ENCODE assay signal across 11 mouse cellular contexts in genomic region chr5:119553469-119553868, GRCm38 (mm10).
DNase-seq lines count a peak whose midpoint lies in the region; ATAC-seq and TF ChIP-seq lines count a peak whose summit lies in the region.
"Had no signal": no experiment of that assay in that cellular context is flagged by ENCODE, and none has a peak within 500 bp of the region (broad histone marks: within the 10 kb centered on the region; RNA-seq: fewer than 3 reads in every experiment).

No protein-coding gene starts in this region.

- no peak overlapping the region for H3K9ac ChIP-seq in hindbrain, embryonic 14.5 days
- H3K9ac ChIP-seq in hindbrain, embryonic 11.5 days (ENCODE audit: low read depth, low read length): no peak overlapping the region
- H3K9ac ChIP-seq: limb, embryonic 12.5 days had no signal

- intact Hi-C loops in left cerebral cortex, postnatal 4 days (cut with DNase I): no loop called here

- H3K27ac ChIP-seq in hindbrain, embryonic 14.5 days: no peak overlapping the region
- no peak overlapping the region for H3K27ac ChIP-seq in hindbrain, embryonic 11.5 days (ENCODE audit: low read depth, low read length)
- H3K27ac ChIP-seq: limb, embryonic 12.5 days had no signal

- peak; percentile 41 for DNase-seq in hindbrain, embryonic 14.5 days (ENCODE audit: low spot score)
- no peak for DNase-seq in hindbrain, embryonic 11.5 days (ENCODE audit: low spot score)
- peak; percentile 82 for DNase-seq in brain, embryonic 14.5 days (ENCODE audit: low read depth)
- DNase-seq in layer of hippocampus, adult 18-20 months (ENCODE audit: low spot score in 2 of 2): peak; percentile 65 to 70
- DNase-seq in left cerebral cortex, postnatal 4 days: peak; percentile 22
- DNase-seq in thymus, postnatal 10 days (ENCODE audit: low spot score in 2 of 2): no peak
- DNase-seq in ovary, postnatal 14 days (ENCODE audit: low spot score): no peak
- DNase-seq: thymus, adult 18-20 months had no signal

- TF ChIP-seq CTCF in brain, embryonic 14.5 days (IDR thresholded peaks at IDR 0.05; ENCODE audit: borderline replicate concordance, extremely low read depth, insufficient read depth, insufficient read length): no peak

- no peaks in the 10 kb centered on the region for H3K36me3 ChIP-seq in hindbrain, embryonic 14.5 days (replicated peaks; ENCODE audit: control insufficient read depth, insufficient read depth)
- H3K36me3 ChIP-seq in hindbrain, embryonic 11.5 days (ENCODE audit: control insufficient read depth, insufficient read depth, low read length): no peaks in the 10 kb centered on the region
- H3K36me3 ChIP-seq: limb, embryonic 12.5 days had no signal

- ATAC-seq in hindbrain, embryonic 14.5 days (ENCODE audit: low FRiP score): peak; percentile 48; the same call in 1 of the 2 replicates
- no peak for ATAC-seq in hindbrain, embryonic 11.5 days (ENCODE audit: low FRiP score)
- ATAC-seq in erythroblast, adult 5-6 weeks (replicated peaks; ENCODE audit: low FRiP score, poor library complexity, severe bottlenecking): no peak

- 35% methylated on average over 5 of the region's 5 CpGs for WGBS in hindbrain, embryonic 14.5 days
- WGBS in hindbrain, embryonic 11.5 days: 55% methylated on average over 5 of the region's 5 CpGs

- H3K27me3 ChIP-seq in hindbrain, embryonic 14.5 days (ENCODE audit: control insufficient read depth, insufficient read depth, low read length): no peaks in the 10 kb centered on the region
- no peaks in the 10 kb centered on the region for H3K27me3 ChIP-seq in hindbrain, embryonic 11.5 days (ENCODE audit: control insufficient read depth, insufficient read depth, low read length)
- H3K27me3 ChIP-seq: CH12.LX had no signal

- peaks cover 7% of the 10 kb centered on the region; the same call in 1 of the 2 replicates for H3K9me3 ChIP-seq in hindbrain, embryonic 14.5 days (ENCODE audit: control insufficient read depth, low read length)
- no peaks in the 10 kb centered on the region for H3K9me3 ChIP-seq in hindbrain, embryonic 11.5 days (ENCODE audit: control insufficient read depth, low read length)

- no peak overlapping the region for H3K4me3 ChIP-seq in hindbrain, embryonic 14.5 days (replicated peaks; ENCODE audit: low read length)
- no peak overlapping the region for H3K4me3 ChIP-seq in hindbrain, embryonic 11.5 days (ENCODE audit: low read depth, low read length)
- H3K4me3 ChIP-seq: limb, embryonic 12.5 days had no signal

- H3K4me1 ChIP-seq in hindbrain, embryonic 14.5 days (replicated peaks; ENCODE audit: control insufficient read depth, insufficient read depth, low read length): 0 out of 2 replicates have a peak, but pooled peaks cover 4% of the 10 kb centered on the region
- H3K4me1 ChIP-seq in hindbrain, embryonic 11.5 days (replicated peaks; ENCODE audit: control insufficient read depth, insufficient read depth, low read length): no peaks in the 10 kb centered on the region

- H3K4me2 ChIP-seq in hindbrain, embryonic 14.5 days (replicated peaks): no peak overlapping the region
- H3K4me2 ChIP-seq in hindbrain, embryonic 11.5 days (replicated peaks; ENCODE audit: low read depth, low read length): no peak overlapping the region
- H3K4me2 ChIP-seq: limb, embryonic 12.5 days had no signal

- no peak for TF ChIP-seq POLR2A in brain, embryonic 14.5 days (IDR thresholded peaks at IDR 0.05; ENCODE audit: borderline replicate concordance, extremely low read depth, insufficient read depth, insufficient read length, poor library complexity, severe bottlenecking)

Comparison
In these comparisons a context has a peak if more than half of its experiments do, and no peak if none do; other contexts are left out.
1. DNase-seq: peak in hindbrain, embryonic 14.5 days (single experiment), brain, embryonic 14.5 days (single experiment), layer of hippocampus, adult 18-20 months (2 of 2) and left cerebral cortex, postnatal 4 days (single experiment); none in hindbrain, embryonic 11.5 days (single experiment), thymus, postnatal 10 days (0 of 2) and ovary, postnatal 14 days (single experiment).